In genomic region chr12:117553353-117553752, GRCm38 (mm10) we compare ENCODE assay signal across 27 mouse cellular contexts. TPM values are rescaled to one million over a fixed set of nuclear protein-coding genes. Genes with fewer than 3 reads are reported as not detected.
A peak's percentile ranks its signal among the peaks of the same experiment; 100 is the strongest.
DNase-seq lines count a peak whose midpoint lies in the region; ATAC-seq and TF ChIP-seq lines count a peak whose summit lies in the region.
"Had no signal": no experiment of that assay in that cellular context is flagged by ENCODE, and none has a peak within 500 bp of the region (broad histone marks: within the 10 kb centered on the region; RNA-seq: fewer than 3 reads in every experiment).

No protein-coding gene starts in this region.

- peak; percentile 60 for ATAC-seq in CD4-positive, CD25-positive, alpha-beta regulatory T cell, adult 4 months
- ATAC-seq in lung, postnatal 0 days: no peak
- ATAC-seq in erythroblast, adult 5-6 weeks (replicated peaks; ENCODE audit: low FRiP score, poor library complexity, severe bottlenecking): no peak
- ATAC-seq: hindbrain, embryonic 16.5 days; midbrain, embryonic 13.5 days had no signal

- 71% methylated on average over 5 of the region's 5 CpGs for WGBS in kidney, adult 2 months
- WGBS in lung, postnatal 0 days: 58% methylated on average over 5 of the region's 5 CpGs

- H3K27ac ChIP-seq in kidney, adult 2 months (ENCODE audit: insufficient read depth, low read depth, low read length): 0 out of 2 replicates have a peak overlapping the region, but pooled peaks have one; percentile 37
- H3K27ac ChIP-seq in cortical plate, adult 2 months (ENCODE audit: insufficient read depth, low read length): 0 out of 2 replicates have a peak overlapping the region, but pooled peaks have one; percentile 19
- H3K27ac ChIP-seq in lung, postnatal 0 days (ENCODE audit: low read length): no peak overlapping the region
- H3K27ac ChIP-seq: embryonic facial prominence, embryonic 13.5 days; heart, embryonic 10.5 days; heart, embryonic 15.5 days; limb, embryonic 10.5 days; limb, embryonic 15.5 days; liver, embryonic 15.5 days; midbrain, embryonic 13.5 days had no signal

- no peaks in the 10 kb centered on the region for H3K4me1 ChIP-seq in kidney, adult 2 months (ENCODE audit: control insufficient read depth, insufficient read depth, low read length)
- peaks cover 7% of the 10 kb centered on the region for H3K4me1 ChIP-seq in cortical plate, adult 2 months (ENCODE audit: control insufficient read depth, insufficient read depth, low read length)
- H3K4me1 ChIP-seq in lung, postnatal 0 days (ENCODE audit: insufficient read depth, low read depth, low read length): no peaks in the 10 kb centered on the region; the same call in 1 of the 2 replicates
- H3K4me1 ChIP-seq: embryonic facial prominence, embryonic 13.5 days; heart, embryonic 10.5 days; heart, embryonic 15.5 days; limb, embryonic 10.5 days; limb, embryonic 15.5 days; liver, embryonic 15.5 days; megakaryocyte, embryonic 14.5 days; midbrain, embryonic 13.5 days had no signal

- TF ChIP-seq POLR2A in kidney, adult 2 months (IDR thresholded peaks at IDR 0.05; ENCODE audit: low read depth, low read length): no peak
- TF ChIP-seq POLR2A in cortical plate, adult 2 months (IDR thresholded peaks at IDR 0.05; ENCODE audit: extremely low read depth, insufficient read depth, low read length): no peak

- H3K9ac ChIP-seq in lung, postnatal 0 days (replicated peaks; ENCODE audit: low read depth): no peak overlapping the region
- H3K9ac ChIP-seq: embryonic facial prominence, embryonic 13.5 days; heart, embryonic 15.5 days; limb, embryonic 15.5 days; liver, embryonic 15.5 days; midbrain, embryonic 13.5 days had no signal

- H3K27me3 ChIP-seq in kidney, adult 2 months (replicated peaks; ENCODE audit: control insufficient read depth, insufficient read depth, low read length): no peaks in the 10 kb centered on the region
- H3K27me3 ChIP-seq in lung, postnatal 0 days (replicated peaks; ENCODE audit: insufficient read depth, low read length): no peaks in the 10 kb centered on the region
- H3K27me3 ChIP-seq: embryonic facial prominence, embryonic 13.5 days; heart, embryonic 15.5 days; limb, embryonic 15.5 days; megakaryocyte, embryonic 14.5 days; midbrain, embryonic 13.5 days had no signal

- no peaks in the 10 kb centered on the region for H3K9me3 ChIP-seq in lung, postnatal 0 days (ENCODE audit: low read length)
- H3K9me3 ChIP-seq: embryonic facial prominence, embryonic 13.5 days; heart, embryonic 10.5 days; heart, embryonic 15.5 days; limb, embryonic 10.5 days; limb, embryonic 15.5 days; liver, embryonic 15.5 days; megakaryocyte, embryonic 14.5 days; midbrain, embryonic 13.5 days had no signal

- H3K36me3 ChIP-seq in kidney, adult 2 months (ENCODE audit: control insufficient read depth, insufficient read depth, low read length): no peaks in the 10 kb centered on the region
- no peaks in the 10 kb centered on the region for H3K36me3 ChIP-seq in lung, postnatal 0 days (ENCODE audit: insufficient read depth, low read length)
- H3K36me3 ChIP-seq: embryonic facial prominence, embryonic 13.5 days; heart, embryonic 10.5 days; heart, embryonic 15.5 days; limb, embryonic 10.5 days; limb, embryonic 15.5 days; liver, embryonic 15.5 days; midbrain, embryonic 13.5 days had no signal

- no peak for DNase-seq in kidney, adult 2 months
- DNase-seq in kidney, postnatal 4 days: no peak
- no peak for DNase-seq in heart, adult 8-10 months (ENCODE audit: low spot score)
- DNase-seq in lung, postnatal 0 days (ENCODE audit: low spot score): no peak
- DNase-seq: adrenal gland, postnatal 36 days; B cell, adult 2 months; cerebellum, adult 11 months; cerebellum, adult 9-11 months; gastrocnemius, postnatal 14 days; kidney, adult 9 months; kidney, postnatal 10 days; layer of hippocampus, adult 9-11 months; lung, postnatal 4 days; thymus, postnatal 14 days had no signal

- H3K4me2 ChIP-seq in lung, postnatal 0 days (replicated peaks; ENCODE audit: low read depth, low read length): no peak overlapping the region
- H3K4me2 ChIP-seq: embryonic facial prominence, embryonic 13.5 days; heart, embryonic 15.5 days; limb, embryonic 15.5 days; liver, embryonic 15.5 days; midbrain, embryonic 13.5 days had no signal

- TF ChIP-seq CTCF in kidney, adult 2 months (conservative IDR thresholded peaks at IDR 0.05; ENCODE audit: insufficient read depth, insufficient read length, low read depth, low read length): no peak
- TF ChIP-seq CTCF in cortical plate, adult 2 months (IDR thresholded peaks at IDR 0.05; ENCODE audit: extremely low read depth, insufficient read depth, low read length): no peak
- TF ChIP-seq CTCF in lung, postnatal 0 days (IDR thresholded peaks at IDR 0.05): no peak

- TF ChIP-seq EP300 in lung, postnatal 0 days (IDR thresholded peaks at IDR 0.05): no peak

- H3K4me3 ChIP-seq in kidney, adult 2 months (ENCODE audit: insufficient read depth, low read depth, low read length): no peak overlapping the region
- no peak overlapping the region for H3K4me3 ChIP-seq in cortical plate, adult 2 months (ENCODE audit: insufficient read depth, low read length)
- no peak overlapping the region for H3K4me3 ChIP-seq in lung, postnatal 0 days (ENCODE audit: low read depth, low read length)
- H3K4me3 ChIP-seq: embryonic facial prominence, embryonic 13.5 days; erythroblast, embryonic 14.5 days; heart, embryonic 10.5 days; heart, embryonic 15.5 days; limb, embryonic 10.5 days; limb, embryonic 15.5 days; liver, embryonic 15.5 days; megakaryocyte, embryonic 14.5 days; midbrain, embryonic 13.5 days had no signal

RNA-seq across cellular contexts. Expression of gene Rapgef5, which starts 37.1 kb away (rescaled TPM):
- 7.6 and 8.4 TPM in 2 replicates for polyA plus RNA-seq in kidney, adult 2 months (2012; rRNA removed)
- polyA plus RNA-seq in CD4-positive, CD25-positive, alpha-beta regulatory T cell, adult 4 months (2017; shearing (Covaris generic)): 1 to 10 TPM; 1.3 to 2.3 TPM
- 61.7 and 74.1 TPM in 2 replicates for polyA plus RNA-seq in cortical plate, adult 2 months (2012; rRNA removed)
- 10 to 100 TPM; 27.1 to 39.3 (median 35.8) TPM for total RNA-seq in heart, adult 8-10 months (2022)
- 47.4 and 52.1 TPM in 2 replicates for polyA plus RNA-seq in lung, postnatal 0 days (2015; fragmentation: Nextera tagmentation; extraction: Ambion mirVana)
- total RNA-seq in erythroblast, adult 5-6 weeks (2015; ENCODE audit: low replicate concordance): 0.19 and 2.9 TPM in 2 replicates
- 0.56 and 0.94 TPM in 2 replicates for total RNA-seq in erythroblast, adult 5-6 weeks (2017; ENCODE audit: low replicate concordance)
